Mouse (Mus musculus): ENCODE results near the gene Tac4. TPM values are rescaled to one million over a fixed set of nuclear protein-coding genes. Genes with fewer than 3 reads are reported as not detected.

The Tac4 gene
- total RNA-seq, 2 experiments from 2014 or later: not detected

- peak; percentile 90 to 91 for DNase-seq (ENCODE audit: low spot score in 2 of 2)
Observed at GRCm38 (mm10) chr11:95259088-95259849, 2.1 kb upstream of the Tac4 start.

DNA sequence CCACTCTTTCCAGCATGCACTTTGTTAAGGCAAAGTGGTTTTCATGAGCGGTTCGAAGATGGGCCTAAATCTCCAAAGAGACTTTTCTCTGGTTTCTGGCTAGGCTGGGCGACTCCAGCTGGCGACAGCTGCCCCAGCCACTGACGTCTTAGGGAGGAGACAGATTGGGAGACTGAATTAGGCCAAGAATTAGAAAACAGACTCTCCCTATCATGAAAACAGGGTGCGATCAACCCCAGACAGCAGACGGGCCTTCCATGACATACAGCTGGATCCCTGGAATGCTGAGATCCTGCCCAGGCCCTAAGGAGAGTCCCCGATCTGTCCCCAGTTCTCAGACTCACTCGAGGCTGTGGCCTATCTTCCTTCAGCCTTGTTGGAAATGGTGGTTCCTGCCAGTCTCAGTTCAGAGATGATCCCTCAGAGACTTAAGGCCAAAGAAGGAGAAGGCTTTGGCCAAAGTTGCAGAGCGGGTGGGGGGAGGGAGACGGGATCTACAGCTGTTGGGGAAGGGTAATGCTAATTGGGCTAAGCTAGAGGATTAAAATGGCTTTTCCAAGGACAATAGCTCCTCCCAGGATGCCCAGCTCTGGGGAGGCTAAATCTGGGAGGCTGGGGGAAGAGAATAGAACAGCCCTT lies 2.6 kb downstream of the Tac4 start:
- no peak for DNase-seq (ENCODE audit: low spot score in 2 of 2)

GRCm38 (mm10) chr11:95264455-95265013 lies 3.2 kb downstream of the Tac4 start:
- DNase-seq (ENCODE audit: low spot score in 2 of 2): no peak

GRCm38 (mm10) chr11:95266540-95267245 lies 5.4 kb downstream of the Tac4 start:
- no peak for DNase-seq (ENCODE audit: low spot score in 2 of 2)

DNA sequence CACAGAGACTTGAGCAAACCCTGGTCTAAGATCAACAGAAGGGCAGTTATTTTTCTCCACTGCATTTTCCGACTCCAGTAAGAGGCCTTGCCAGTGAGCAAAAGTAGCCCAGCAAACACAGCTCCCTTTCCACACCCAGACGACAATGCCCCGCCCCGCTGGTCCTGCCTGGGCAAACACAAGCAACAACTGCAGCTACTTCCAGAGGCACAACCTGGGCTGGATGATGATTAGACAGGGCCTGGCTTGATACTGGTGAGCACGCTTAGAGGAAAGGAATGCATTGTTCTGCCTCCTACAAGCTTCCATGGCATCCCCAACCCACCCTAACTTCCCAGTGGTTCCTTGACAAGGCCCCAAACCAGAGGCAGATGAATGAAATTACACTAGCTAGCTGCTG lies 12.3 kb downstream of the Tac4 start:
- no peak for DNase-seq (ENCODE audit: low spot score in 2 of 2)

DNA sequence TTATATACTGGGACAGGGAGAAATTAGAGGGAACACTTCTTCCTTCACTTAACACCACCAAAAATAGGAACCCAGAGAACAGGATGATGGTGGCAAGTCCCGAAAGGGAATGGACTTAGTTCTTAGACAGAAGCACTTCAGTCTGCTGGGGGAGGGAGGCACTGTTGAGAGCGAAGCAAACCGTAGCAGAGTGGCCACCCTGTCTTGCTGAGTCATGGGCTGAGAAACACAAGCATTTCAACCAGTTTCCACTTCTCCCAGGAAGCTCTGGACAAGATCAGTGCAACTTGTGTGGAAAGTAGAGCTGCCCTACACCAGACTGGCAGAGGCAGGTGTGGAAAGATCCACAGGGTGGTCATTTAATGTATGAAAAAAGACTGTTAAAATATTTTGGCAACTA lies 13.3 kb downstream of the Tac4 start:
- no peak for DNase-seq (ENCODE audit: low spot score in 2 of 2)

- DNase-seq (ENCODE audit: low spot score in 2 of 2): no peak
Observed at GRCm38 (mm10) chr11:95276056-95276455, 14.7 kb downstream of the Tac4 start.

GRCm38 (mm10) chr11:95279061-95279659 lies 17.8 kb downstream of the Tac4 start:
- DNase-seq (ENCODE audit: low spot score in 2 of 2): no peak

DNA sequence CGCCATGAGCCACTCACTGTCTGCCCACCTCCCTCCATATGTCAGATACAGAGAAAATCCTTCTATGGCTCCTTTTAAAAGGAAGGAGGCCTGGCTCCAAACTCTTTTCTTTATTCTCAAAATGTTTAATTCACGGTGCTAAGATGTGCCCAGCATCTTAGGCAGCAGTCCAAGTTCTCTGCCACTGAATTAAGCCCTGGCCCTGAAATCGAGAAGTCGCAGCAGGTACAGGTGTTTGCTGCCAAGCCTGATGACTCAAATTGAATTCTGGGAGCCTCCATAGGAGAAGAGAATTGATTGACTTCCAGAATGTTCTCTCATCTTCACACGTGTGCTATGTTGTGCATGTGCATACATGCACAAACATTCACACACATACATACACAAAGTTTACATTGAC lies 21.0 kb downstream of the Tac4 start:
- no peak for DNase-seq (ENCODE audit: low spot score in 2 of 2)

GRCm38 (mm10) chr11:95291998-95292397 lies 30.7 kb downstream of the Tac4 start:
- DNase-seq (ENCODE audit: low spot score in 2 of 2): no peak

DNA sequence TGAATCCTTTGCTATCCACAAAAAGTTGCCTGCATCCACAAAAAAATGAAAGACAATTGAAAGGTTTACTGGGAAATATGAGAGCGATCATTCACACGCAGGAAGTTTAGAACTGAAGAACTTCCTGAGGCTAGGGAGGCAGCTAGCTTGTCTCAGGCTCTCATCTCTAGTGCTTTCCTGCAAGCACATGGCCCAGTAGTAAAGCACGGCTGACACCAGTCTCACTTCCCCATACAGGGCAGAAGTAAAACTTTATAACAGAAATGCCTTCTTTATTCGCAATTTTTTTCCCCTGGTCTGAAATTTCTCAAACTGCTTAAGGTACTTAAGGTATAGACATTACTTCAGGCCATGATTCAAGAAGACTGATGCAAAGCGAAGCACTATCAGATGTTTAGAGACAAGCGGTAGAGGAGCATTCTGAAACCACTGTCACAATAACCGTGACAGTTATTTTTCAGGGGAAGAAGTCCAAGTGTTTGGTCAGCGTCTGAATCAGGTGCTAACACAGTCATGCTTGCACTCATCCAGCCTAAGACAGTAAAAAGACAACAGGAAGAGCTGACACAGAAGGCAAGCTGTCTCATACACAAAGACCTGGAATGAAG lies 31.8 kb downstream of the Tac4 start:
- DNase-seq (ENCODE audit: low spot score in 2 of 2): no peak

DNA sequence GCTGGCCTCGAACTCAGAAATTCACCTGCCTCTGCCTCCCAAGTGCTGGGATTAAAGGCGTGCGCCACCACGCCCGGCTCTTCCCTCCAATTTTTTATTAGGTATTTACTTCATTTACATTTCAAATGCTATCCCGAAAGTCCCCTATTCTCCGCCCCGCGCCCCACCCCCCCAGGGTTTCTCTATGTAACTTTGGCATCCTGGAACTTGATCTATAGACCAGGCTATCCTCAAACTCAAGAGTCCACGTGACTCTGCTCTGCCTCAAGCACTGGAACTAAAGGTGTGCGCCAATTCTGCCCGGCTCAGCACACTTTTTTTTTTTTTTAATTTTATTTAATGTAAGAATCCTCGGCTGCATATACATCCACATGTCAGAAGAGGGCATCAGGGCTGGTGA lies 34.4 kb downstream of the Tac4 start:
- no peak for DNase-seq (ENCODE audit: low spot score in 2 of 2)

GRCm38 (mm10) chr11:95298146-95298545 lies 36.8 kb downstream of the Tac4 start:
- DNase-seq (ENCODE audit: low spot score in 2 of 2): no peak

- no peak for DNase-seq (ENCODE audit: low spot score in 2 of 2)
Observed at GRCm38 (mm10) chr11:95299886-95300285, 38.6 kb downstream of the Tac4 start.

- DNase-seq (ENCODE audit: low spot score in 2 of 2): no peak
Observed at GRCm38 (mm10) chr11:95301772-95302171, 40.4 kb downstream of the Tac4 start.

DNA sequence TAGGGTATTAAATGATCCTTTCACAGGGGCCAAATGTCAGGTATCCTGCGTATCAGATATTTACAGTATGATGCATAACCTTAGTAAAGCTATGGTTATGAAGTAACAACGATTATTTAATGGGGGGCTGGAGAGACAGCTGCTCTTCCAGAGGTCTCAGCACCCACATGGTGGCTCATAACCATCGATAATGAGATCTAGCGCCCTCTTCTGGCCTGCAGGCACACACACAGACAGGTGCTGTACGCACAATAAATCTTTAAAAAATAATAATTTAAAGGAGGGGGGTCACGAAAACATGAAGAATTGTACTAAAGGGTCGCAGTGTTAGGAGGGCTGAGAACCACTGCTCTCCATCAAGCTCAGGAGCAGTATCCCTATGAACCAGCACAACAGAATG lies 44.3 kb downstream of the Tac4 start:
- DNase-seq (ENCODE audit: low spot score in 2 of 2): no peak

GRCm38 (mm10) chr11:95307526-95307925 lies 46.2 kb downstream of the Tac4 start:
- DNase-seq (ENCODE audit: low spot score in 2 of 2): no peak

GRCm38 (mm10) chr11:95309510-95310006 lies 48.2 kb downstream of the Tac4 start:
- peak; percentile 95 to 99 for DNase-seq (ENCODE audit: low spot score in 2 of 2)

DNA sequence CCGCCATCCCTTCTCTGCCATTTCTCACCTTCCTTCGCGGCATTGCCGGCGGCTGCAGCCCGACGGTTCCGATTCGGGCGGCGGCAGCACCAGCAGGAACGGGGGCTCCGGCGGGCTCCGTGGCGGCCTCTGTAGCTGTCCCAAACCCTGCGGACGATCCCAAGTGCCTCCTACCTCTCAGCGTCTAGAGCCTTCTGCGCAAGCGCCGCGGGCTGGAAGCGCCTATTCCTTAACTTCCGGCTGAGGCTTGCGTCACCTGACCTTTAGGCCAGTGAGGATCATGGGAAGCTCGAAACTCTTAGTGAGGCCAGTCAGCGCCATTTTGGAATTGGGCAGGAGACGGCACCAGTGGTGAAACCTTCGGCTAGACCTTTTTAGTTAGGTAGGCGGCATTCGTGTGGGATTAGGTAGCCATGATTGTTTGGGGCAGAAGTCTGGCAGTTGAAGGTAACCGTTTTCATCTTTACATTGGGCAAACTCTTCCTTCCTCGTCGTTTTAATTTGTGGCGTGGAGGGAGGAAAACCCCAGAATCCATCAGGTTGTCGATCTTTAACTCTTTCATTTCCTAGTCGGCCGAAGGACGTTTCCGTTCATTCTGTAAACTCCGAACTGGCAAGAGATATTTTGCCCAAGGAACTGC lies 48.8 kb downstream of the Tac4 start, which contains the start of gene Kat7:
TSS of gene Kat7 (minus strand) at position 240 of the 641 bp plus-strand sequence.
- peak; percentile 95 to 99 for DNase-seq (ENCODE audit: low spot score in 2 of 2)

Measured in layer of hippocampus, postnatal 14 days (tissue).